Mouse (Mus musculus): ENCODE measurements around the gene Gm20716.

- no peak for TF ChIP-seq POLR2A (IDR thresholded peaks at IDR 0.05; ENCODE audit: low read depth, low read length)
- no peak for TF ChIP-seq CTCF (IDR thresholded peaks at IDR 0.05; ENCODE audit: extremely low read depth, insufficient read length, insufficient replicate concordance, low read depth, low read length)
Measured at GRCm38 (mm10) chr2:168243278-168243677, 13.1 kb upstream of the Gm20716 start.
